Mouse (Mus musculus) thymus, adult 2 months (tissue): Measurements from ENCODE around the gene Clec11a. TPM values are rescaled to one million over a fixed set of nuclear protein-coding genes. Genes with fewer than 3 reads are reported as not detected.

ENCODE experiments used
- DNase-seq: peaks from one replicate; pipeline ENCODE4 v3.0.0; 2021
- H3K27ac ChIP-seq: fragments of 200-500 bp; 2 replicates; pipeline ENCODE4 v1.5.1; 2012; ENCODE audit warnings: low read length, control low read depth; ENCODE audit not compliant: control insufficient read depth, insufficient read depth
- H3K27me3 ChIP-seq: fragments of 200-500 bp; 2 replicates; pipeline ENCODE4 v1.6.1; 2012; ENCODE audit warnings: mild to moderate bottlenecking, low read length, moderate library complexity, mixed read lengths; ENCODE audit not compliant: control insufficient read depth, insufficient read depth
- H3K36me3 ChIP-seq: fragments of 200-500 bp; 2 replicates; pipeline ENCODE4 v1.6.1; 2012; ENCODE audit warnings: mild to moderate bottlenecking, low read length, moderate library complexity; ENCODE audit not compliant: control insufficient read depth, insufficient read depth
- H3K4me1 ChIP-seq: fragments of 200-500 bp; replicated peaks from 2 replicates; pipeline ENCODE4 v1.6.1; 2012; ENCODE audit warnings: low read length; ENCODE audit not compliant: control insufficient read depth, insufficient read depth
- H3K4me3 ChIP-seq: fragments of 200-500 bp; 2 replicates; pipeline ENCODE4 v1.5.1; 2012; ENCODE audit warnings: mild to moderate bottlenecking, low read length, control low read depth, moderate library complexity; ENCODE audit not compliant: control insufficient read depth, insufficient read depth
- CTCF ChIP-seq: fragments of 200-500 bp; IDR thresholded peaks from 2 replicates; pipeline ENCODE4 v1.5.1; 2012; ENCODE audit warnings: mild to moderate bottlenecking, control low read depth, low read length, moderate library complexity, borderline replicate concordance; ENCODE audit not compliant: control insufficient read depth, poor library complexity, insufficient read depth; ENCODE audit errors: extremely low read depth
- POLR2A ChIP-seq: fragments of 200-500 bp; IDR thresholded peaks from 2 replicates; pipeline ENCODE4 v1.6.1; 2012; ENCODE audit warnings: mild to moderate bottlenecking, low read length, control low read depth, moderate library complexity; ENCODE audit not compliant: control insufficient read depth, poor library complexity, insufficient read depth; ENCODE audit errors: extremely low read depth
- WGBS: fragments of 180-500 bp; shearing (Covaris S2); methylation state at CpG from one replicate; pipeline ENCODE4 v1.1.7; 2018; 5-methylcytosine and 5-hydroxymethylcytosine counted together
- polyA plus RNA-seq: library from polyadenylated mRNA; depleted of rRNA; stranded (reverse); fragments of >200 nt; gene quantifications from 2 replicates; pipeline ENCODE4 v1.2.3, GENCODE M21; 2012; rRNA removed

Gene Clec11a
- polyA plus RNA-seq, 1 experiment: 3.1 TPM

DNA sequence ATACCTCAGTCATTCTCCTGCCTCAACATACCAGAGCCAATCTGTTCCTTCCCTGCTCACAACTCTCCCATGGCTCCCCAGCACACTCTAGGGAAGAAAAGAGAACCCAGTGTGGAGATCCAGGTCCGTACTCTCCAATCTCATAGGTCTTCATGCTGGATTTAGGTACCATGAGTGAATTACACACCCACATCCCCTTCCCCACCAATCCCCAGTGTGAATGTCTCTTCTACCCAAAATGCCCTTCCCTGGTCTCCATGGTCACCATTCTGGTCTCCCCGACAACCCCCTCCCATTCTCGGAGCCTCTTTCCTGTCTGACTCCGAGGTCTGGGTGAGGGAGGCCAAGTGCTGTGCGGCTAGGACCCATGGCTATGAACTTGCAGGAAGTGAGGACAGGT lies 45.6 kb downstream of the Clec11a start, which contains the start of gene Gm15517:
Gm15517 (plus strand) TSS at position 301 of the 400 bp plus-strand sequence.
- no peak within 1 kb of the TSS for H3K4me3 ChIP-seq
- no peak within 1 kb of the TSS for H3K27ac ChIP-seq
- H3K4me1 ChIP-seq: peaks cover 6% of the 10 kb centered on the region
- DNase-seq: no peak
- TF ChIP-seq POLR2A (no peak), CTCF (no peak)
- H3K27me3 ChIP-seq: no peaks in the 10 kb centered on the region
- H3K36me3 ChIP-seq: no peaks in the 10 kb centered on the region
- WGBS: 44% methylated on average over 5 of the region's 5 CpGs

DNA sequence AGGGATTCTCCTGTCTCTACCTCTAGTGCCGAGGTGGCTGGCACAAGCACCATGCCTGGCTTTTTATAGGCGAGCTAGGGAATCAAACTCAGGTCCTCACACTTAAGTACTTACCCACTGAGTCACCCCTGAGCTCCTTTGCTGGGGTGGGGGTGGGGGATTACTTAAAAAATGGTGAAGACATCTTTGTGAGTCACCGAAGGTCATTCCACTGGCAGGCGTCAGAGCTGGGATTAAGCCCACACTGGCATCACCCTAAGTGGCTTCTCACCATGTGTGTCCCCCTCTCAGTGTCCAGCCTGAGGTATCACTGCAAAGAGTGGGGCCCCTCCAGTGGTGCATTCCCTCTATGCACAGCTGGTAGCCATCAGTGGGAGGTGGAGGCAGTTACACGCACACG lies 46.3 kb downstream of the Clec11a start:
- TF ChIP-seq POLR2A: no peak
- no peak for TF ChIP-seq CTCF
- DNase-seq: no peak
- 89% methylated on average over 6 of the region's 6 CpGs for WGBS
- Histone ChIP-seq H3K4me3 (no peak overlapping the region), H3K27me3 (no peaks in the 10 kb centered on the region), H3K4me1 (peaks cover 6% of the 10 kb centered on the region), H3K27ac (no peak overlapping the region), H3K36me3 (no peaks in the 10 kb centered on the region)

DNA sequence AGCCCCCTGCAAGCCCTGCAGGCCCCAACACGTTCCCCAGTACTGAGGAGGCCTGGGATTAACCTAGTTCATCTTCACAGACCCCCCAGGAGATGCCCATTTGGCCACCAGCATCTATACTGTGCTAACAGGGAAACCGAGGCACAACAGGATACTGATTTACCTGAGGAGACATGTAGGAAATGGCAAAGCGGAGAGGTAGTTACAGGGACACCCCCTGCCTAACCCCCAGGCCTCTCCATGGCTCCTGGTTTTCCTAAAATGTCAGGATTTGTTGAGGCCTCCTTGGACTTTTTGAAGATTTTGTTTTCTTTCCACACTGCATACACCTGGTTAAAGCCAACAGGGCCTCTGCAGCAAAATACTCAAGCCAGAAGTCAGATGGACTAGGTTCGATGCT lies 49.4 kb downstream of the Clec11a start, which contains the start of gene Acp4:
Acp4 (minus strand) TSS at position 101 of the 400 bp plus-strand sequence.
- no peak within 1 kb of the TSS for H3K27ac ChIP-seq
- TF ChIP-seq POLR2A (no peak), CTCF (no peak)
- peaks cover 4% of the 10 kb centered on the region; the same call in 1 of the 2 replicates for H3K36me3 ChIP-seq
- DNase-seq: no peak
- H3K4me1 ChIP-seq: no peaks in the 10 kb centered on the region
- H3K4me3 ChIP-seq: no peak within 1 kb of the TSS
- WGBS: 89% methylated on average over 4 of the region's 4 CpGs
- no peaks in the 10 kb centered on the region for H3K27me3 ChIP-seq

DNA sequence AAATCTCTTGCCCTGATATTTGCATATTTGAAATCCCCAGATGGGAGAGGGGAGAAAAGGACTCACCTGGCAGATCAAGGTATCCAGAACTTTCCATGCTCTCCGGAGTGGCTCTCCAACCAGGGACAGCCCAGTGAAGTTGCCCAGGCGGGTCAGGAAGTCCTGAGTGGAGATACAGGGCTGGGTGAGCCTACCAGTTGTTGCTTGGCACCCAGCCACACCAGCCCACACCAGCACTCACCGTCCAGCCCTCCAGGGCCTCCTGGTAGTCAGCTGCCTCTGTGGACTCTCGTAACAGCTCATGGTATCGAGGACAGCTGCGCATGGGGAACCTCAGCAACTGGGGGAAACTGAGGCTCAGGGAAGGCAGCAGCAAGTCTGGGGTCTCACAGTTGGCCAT lies 51.8 kb downstream of the Clec11a start:
- DNase-seq: no peak
- TF ChIP-seq CTCF (no peak), POLR2A (no peak)
- peaks cover 10% of the 10 kb centered on the region; the same call in 1 of the 2 replicates for H3K36me3 ChIP-seq
- no peak overlapping the region for H3K4me3 ChIP-seq
- H3K27ac ChIP-seq: no peak overlapping the region
- no peaks in the 10 kb centered on the region for H3K4me1 ChIP-seq
- 86% methylated on average over 6 of the region's 6 CpGs for WGBS
- no peaks in the 10 kb centered on the region for H3K27me3 ChIP-seq

DNA sequence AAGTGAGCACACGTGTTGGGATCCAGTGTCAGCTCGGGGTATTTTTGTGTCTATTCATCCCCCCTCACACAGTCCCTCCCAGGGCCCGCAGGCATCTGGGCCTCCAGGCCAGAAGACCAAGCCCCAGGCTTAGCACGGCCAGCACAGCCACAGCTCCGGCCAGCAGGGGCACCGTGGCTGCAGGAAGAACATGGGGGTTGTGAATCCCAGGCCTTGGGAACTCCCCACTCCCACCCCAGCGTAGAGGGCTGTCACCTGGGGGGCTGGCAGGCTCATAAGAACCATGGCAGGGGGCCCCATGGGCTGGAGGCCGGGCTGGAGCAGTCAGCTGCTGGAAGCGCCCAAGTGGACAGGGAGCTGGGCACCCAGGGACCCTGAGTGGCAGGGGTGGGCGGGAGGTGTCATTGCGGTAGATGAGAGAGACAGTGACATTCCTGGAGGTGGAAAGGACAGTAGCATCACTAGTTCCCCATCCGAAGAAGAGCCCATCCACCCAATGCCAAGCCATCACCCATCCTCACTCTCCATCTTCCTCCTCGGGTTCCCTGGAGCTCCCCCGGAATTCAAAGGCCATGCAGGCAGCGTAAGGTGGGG lies 53.6 kb downstream of the Clec11a start:
- peaks cover 14% of the 10 kb centered on the region; the same call in 1 of the 2 replicates for H3K36me3 ChIP-seq
- no peaks in the 10 kb centered on the region for H3K27me3 ChIP-seq
- H3K4me1 ChIP-seq: no peaks in the 10 kb centered on the region
- TF ChIP-seq POLR2A: no peak
- no peak for TF ChIP-seq CTCF
- DNase-seq: no peak
- 92% methylated on average over 15 of the region's 15 CpGs for WGBS
- H3K4me3 ChIP-seq: no peak overlapping the region
- no peak overlapping the region for H3K27ac ChIP-seq

Other genes starting within 250 kb of the Clec11a start
- 0.32 TPM in 1 of 2 replicates, not detected in the other for gene Klk1b21, start 204.6 kb downstream of the Clec11a start, polyA plus RNA-seq
- gene Klk1b22, start 194.2 kb downstream of the Clec11a start, polyA plus RNA-seq: 0.27 and 0.70 TPM in 2 replicates
- gene Klk1b16, start 170.1 kb downstream of the Clec11a start, polyA plus RNA-seq: 0.46 and 0.86 TPM in 2 replicates
- 0.15 and 0.27 TPM in 2 replicates for gene Klk1b24, start 118.7 kb downstream of the Clec11a start, polyA plus RNA-seq
- 0.75 and 0.97 TPM in 2 replicates for gene Klk1b3, start 108.7 kb downstream of the Clec11a start, polyA plus RNA-seq
- 0.71 and 1.7 TPM in 2 replicates for gene Klk1b4, start 99.5 kb downstream of the Clec11a start, polyA plus RNA-seq
- gene Klk1b5, start 91.0 kb downstream of the Clec11a start, polyA plus RNA-seq: 0.18 and 0.44 TPM in 2 replicates
- 21.7 and 27.1 TPM in 2 replicates for gene Klk1, start 81.5 kb downstream of the Clec11a start, polyA plus RNA-seq
- gene Gm36864, start 70.7 kb downstream of the Clec11a start, polyA plus RNA-seq: not detected in 2 replicates
- 2.4 and 3.6 TPM in 2 replicates for gene 1700028J19Rik, start 60.2 kb downstream of the Clec11a start, polyA plus RNA-seq
- gene 2410002F23Rik, start 60.2 kb downstream of the Clec11a start, polyA plus RNA-seq: 173 and 177 TPM in 2 replicates
- 0.16 and 0.24 TPM in 2 replicates for gene Acp4, start 49.5 kb downstream of the Clec11a start, polyA plus RNA-seq
- gene Gm15517, start 45.5 kb downstream of the Clec11a start, polyA plus RNA-seq: 1.1 TPM in 1 of 2 replicates, not detected in the other
- gene Shank1, start 3.4 kb upstream of the Clec11a start, polyA plus RNA-seq: 1.1 and 1.9 TPM in 2 replicates
- gene Syt3, start 77.2 kb upstream of the Clec11a start, polyA plus RNA-seq: 2.5 and 2.7 TPM in 2 replicates
- 1.8 and 2.1 TPM in 2 replicates for gene 1700008O03Rik, start 78.9 kb upstream of the Clec11a start, polyA plus RNA-seq
- gene Lrrc4b, start 122.1 kb upstream of the Clec11a start, polyA plus RNA-seq: 0.84 and 1.4 TPM in 2 replicates
- gene Aspdh, start 158.5 kb upstream of the Clec11a start, polyA plus RNA-seq: 0.32 and 1.6 TPM in 2 replicates
- 107 and 142 TPM in 2 replicates for gene Josd2, start 161.1 kb upstream of the Clec11a start, polyA plus RNA-seq
- gene Emc10, start 189.6 kb upstream of the Clec11a start, polyA plus RNA-seq: 378 and 406 TPM in 2 replicates
- gene Fam71e1, start 189.7 kb upstream of the Clec11a start, polyA plus RNA-seq: 7.8 and 9.4 TPM in 2 replicates
- 0.53 and 0.55 TPM in 2 replicates for gene Mybpc2, start 217.8 kb upstream of the Clec11a start, polyA plus RNA-seq
- gene Spib, start 225.2 kb upstream of the Clec11a start, polyA plus RNA-seq: 40.3 and 43.3 TPM in 2 replicates
- gene Pold1, start 241.9 kb upstream of the Clec11a start, polyA plus RNA-seq: 208 and 235 TPM in 2 replicates
- gene Nr1h2, start 247.0 kb upstream of the Clec11a start, polyA plus RNA-seq: 302 and 308 TPM in 2 replicates